Mouse (Mus musculus): Measurements from ENCODE around the gene Cnnm2.

DNA sequence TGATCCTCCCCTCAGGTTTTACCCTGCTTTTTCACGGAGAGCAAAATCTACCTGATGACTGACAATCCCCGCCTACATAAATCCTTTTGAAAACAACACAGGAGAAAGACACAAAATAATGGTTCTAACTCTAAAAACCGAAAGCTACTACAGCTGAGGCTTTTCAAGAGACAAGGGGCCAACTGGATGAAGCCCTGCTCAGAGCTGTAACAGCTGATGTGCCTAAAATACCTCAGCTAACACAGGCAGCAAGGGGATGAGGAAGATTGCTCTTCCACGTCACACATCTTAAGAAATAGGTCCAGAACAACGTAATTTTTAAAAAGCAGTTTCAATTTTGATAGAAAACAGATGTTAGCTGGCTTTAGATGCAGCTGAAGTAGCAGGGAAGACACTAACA, 165.6 kb downstream of the Cnnm2 start:
- no peak for TF ChIP-seq CTCF (IDR thresholded peaks at IDR 0.05; ENCODE audit: extremely low read depth, insufficient read depth, insufficient read length, insufficient replicate concordance)
- TF ChIP-seq POLR2A (IDR thresholded peaks at IDR 0.05; ENCODE audit: low read depth, low read length) = no peak

Data from spleen, adult 2 months (tissue).